Mouse (Mus musculus): ENCODE data around the gene Trp53tg5. TPM values are rescaled to one million over a fixed set of nuclear protein-coding genes. Genes with fewer than 3 reads are reported as not detected.
A peak's percentile ranks its signal among the peaks of the same experiment; 100 is the strongest.

Gene Trp53tg5
- total RNA-seq, 2 experiments from 2014 or later = not detected

DNA sequence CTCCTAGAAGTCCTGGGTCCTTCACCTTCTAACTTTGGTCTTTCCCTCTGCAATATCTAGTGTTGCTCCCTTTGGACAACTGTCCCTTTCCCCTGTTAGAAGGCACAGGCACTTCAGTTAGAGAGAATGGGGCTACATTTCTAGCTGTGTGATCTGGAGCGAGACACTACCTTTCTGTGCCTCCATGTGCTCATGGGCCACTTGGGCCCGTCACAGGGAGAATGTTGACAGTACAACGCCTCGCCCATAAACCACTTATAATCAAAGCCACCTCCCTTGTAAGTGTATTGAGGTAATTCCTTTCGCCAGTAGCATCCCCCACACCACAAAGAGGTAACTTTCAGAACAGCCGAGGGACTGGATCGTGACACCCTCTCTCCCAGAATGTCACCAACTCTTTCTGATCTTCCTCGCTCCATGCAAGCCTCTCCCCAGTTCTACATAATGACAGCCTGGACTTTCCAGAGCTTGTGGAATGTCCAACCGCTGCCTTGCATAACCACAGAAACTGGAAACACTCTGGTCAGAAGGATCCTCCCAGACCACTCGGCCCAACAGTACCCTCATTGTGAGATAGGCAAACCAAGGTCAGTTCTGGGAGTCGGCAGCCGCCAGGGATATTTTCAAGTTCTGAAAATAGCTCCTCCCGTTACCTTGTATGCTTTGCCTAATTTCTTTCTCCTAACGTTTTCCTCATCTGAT is 24.0 kb downstream of the Trp53tg5 start:
- no peak for DNase-seq

DNA sequence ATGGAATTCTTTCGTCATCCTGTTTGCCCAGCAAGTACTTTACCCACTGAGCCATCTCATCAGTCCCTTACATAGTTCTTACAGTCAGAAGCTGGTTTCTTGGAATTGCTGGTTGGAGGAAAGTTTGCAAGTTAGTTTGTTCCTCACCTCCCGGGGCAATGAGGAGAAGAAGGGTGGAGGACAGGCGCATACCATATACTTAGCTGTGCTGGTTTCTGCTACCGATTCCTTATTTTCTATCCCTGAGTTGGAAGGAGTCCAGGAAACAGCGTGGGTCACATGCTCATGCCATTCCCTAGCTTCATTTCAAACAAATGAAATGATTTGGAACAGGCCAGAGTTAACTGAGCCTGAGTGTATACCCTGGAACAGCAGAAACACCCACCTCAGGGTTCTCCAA is 24.6 kb downstream of the Trp53tg5 start:
- no peak for DNase-seq

DNA sequence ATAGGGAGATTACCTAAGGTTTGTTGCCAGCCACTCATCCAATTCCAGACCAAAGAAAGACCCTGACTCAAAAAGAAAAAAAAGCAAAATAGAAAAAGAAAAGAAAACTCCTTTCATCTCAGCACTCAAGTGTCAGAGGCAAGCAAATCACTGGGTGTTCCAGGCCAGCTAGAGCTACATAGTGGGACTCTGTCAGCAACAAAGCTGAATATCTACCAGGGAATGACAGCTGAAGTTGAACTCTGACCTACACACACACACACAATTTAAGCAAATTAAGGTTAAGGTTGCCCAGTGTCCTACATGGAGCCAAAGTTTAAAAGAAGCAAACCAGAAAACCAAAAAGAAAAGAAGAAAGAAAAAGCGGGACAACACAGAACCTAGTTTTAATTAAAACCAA is 25.4 kb downstream of the Trp53tg5 start:
- no peak for DNase-seq

DNA sequence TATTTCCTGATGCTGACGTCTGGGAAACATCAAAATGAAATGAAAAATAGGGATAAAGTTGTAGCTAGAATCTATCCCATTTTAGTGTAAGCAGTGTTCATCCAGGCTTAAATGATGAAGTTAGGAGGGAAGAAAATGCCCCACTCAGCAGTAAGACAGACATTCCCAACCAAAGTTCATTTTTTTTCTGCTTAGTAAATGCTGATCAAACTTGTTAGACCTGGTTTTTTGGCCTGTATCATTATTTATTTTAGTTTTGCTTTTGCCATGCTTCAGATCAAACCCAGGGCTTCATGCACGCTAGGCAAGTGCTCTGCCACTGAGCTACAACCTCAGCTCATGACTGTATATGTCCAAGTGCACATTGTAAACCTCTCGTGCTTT is 27.4 kb downstream of the Trp53tg5 start:
- no peak for DNase-seq

DNA sequence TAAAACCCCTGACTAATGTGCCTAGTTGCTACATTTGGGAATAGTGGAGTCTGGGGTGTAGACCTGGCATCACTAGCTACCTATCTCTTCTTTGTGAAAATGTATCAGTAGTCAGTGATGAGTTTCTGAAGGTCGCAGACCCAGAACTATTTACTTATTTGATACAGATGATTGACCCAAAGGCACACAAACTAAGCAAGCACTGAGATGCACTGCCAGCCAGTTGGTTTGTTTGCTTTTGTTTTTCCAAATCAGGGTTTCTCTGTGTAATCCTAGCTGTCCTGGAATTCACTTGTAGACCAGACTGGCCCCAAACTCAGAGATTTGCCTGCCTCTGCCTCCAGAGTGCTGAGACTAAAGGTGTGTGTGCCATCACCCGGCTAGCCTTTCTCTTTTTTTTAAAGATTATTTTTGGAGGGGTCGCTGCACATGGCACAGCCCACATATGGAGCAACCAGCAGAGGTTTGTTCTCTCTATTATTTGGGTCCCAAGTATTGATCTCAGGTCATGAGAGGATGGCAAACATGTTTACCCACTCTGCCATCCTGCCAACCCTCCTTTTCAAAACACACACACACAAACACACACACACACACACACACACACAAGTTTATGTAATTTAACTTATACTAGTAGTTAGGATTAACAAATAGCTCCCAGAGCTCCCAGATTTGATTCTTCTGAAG is 28.0 kb downstream of the Trp53tg5 start:
- DNase-seq = no peak

- no peak for DNase-seq
These were observed 28.8 kb downstream of the Trp53tg5 start for GRCm38 (mm10) chr2:164444701-164445100.

DNA sequence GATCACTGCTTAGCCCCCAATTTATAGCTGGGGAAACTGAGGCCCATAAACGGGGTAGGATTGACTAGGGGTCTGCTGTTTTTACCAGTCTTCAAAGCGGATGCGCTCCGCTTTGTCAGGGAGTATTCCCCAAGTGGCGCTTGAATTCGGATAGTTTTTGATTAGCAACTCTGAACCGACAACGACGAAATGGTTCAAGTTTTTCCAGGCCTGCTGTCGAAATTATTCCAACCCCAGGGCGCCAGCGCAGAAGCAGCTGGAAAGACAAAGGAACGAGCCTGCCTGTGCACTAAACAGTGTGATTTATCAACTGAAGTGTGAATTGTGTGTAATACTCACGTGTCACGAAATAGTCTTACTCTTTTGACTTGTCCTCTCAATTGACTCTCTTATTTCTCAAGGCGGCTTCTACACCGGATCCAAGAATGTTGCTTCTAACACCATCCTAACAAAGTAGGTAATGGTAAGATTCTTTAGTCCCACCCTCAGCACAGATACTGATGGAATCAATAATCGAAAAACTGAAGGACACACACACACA is 30.0 kb downstream of the Trp53tg5 start, which contains the start of gene Sdc4:
Sdc4 (minus strand) TSS at position 428 of the 541 bp plus-strand sequence.
- DNase-seq = peak in 1 of 2 experiments; percentile 40

- peak; percentile 90 to 92 for DNase-seq
These were observed 30.5 kb downstream of the Trp53tg5 start for GRCm38 (mm10) chr2:164443051-164443437.

DNA sequence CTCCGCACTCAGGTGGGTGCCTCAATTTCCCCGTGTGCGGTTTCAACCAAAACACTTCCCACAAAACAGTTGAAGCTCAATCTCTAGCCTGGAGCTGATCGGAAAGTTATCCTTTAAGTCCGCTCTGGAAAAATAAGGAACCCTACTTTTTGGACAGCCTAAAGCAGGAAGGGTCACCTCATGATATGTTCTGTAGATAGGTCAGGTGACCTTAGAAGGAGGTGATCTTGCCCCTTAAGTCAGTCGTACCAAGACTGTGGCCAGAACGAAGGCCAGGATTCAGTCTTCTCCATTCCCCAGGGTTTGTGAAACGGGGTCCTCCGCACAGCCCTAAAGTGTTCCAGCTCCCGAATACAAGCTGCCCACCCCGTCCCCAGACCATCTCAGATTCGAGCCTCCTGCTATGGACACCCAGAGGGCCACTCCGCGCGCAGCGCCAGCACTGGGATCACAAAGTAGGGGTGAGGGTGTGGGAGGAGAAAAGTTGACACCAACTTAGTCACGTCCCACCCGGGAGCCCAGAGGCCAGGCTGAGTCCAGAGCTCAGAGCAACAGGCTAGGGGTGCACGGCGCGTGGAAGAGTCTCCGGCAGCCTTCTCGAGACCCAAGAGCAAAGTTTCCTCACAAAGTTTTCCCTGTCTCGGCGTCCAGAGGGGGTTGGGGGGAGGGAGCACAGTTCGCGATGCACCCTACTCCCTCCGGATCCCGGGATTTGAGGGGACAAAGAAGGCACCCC is 31.0 kb downstream of the Trp53tg5 start:
- DNase-seq = peak; percentile 60 to 76

- DNase-seq = no peak
These were observed 31.8 kb downstream of the Trp53tg5 start for GRCm38 (mm10) chr2:164441731-164442130.

DNA sequence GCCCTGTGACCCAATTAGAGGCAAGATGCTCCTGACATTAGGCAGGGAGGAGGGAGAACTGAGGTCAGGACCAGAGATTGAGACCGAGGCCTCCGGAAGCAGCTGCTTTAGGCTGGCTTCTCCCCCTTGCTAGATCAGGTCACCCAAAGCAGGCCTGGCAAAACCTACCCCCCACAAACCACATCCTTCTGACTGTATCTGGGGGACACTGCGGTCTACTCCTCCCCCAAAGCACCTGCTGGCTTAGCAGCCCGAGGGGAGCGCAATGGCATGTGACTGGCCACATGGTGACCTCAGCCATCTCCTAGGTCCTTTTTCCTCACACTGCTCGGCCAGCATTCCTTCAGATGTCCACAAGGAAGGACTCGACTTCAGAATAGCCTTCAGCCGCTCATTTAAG is 32.4 kb downstream of the Trp53tg5 start:
- peak in 1 of 2 experiments; percentile 47 for DNase-seq

DNA sequence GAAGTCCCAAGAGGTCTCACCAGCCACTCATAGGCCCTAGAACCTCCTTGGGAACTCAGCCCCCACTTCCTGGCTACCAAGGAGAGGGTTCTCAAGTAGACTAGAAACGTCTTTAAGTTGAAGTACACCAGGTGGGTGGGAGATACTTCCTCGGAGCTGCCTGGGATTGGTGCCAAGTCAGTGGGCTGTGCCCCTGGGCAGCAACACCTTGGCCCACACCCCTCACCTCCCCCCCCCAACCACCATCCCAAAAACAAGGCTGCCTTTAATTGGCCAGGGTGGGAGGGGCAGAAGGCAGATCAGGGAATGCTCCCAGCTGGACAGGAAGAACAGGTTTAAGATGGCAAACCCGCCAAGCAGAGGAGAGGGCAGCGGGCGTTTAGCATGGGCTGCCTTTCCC is 33.2 kb downstream of the Trp53tg5 start:
- DNase-seq = no peak

- DNase-seq = peak; percentile 50 to 63
These were observed 34.5 kb downstream of the Trp53tg5 start for GRCm38 (mm10) chr2:164439001-164439421.

- DNase-seq = no peak
These were observed 35.3 kb downstream of the Trp53tg5 start for GRCm38 (mm10) chr2:164438257-164438656.

DNA sequence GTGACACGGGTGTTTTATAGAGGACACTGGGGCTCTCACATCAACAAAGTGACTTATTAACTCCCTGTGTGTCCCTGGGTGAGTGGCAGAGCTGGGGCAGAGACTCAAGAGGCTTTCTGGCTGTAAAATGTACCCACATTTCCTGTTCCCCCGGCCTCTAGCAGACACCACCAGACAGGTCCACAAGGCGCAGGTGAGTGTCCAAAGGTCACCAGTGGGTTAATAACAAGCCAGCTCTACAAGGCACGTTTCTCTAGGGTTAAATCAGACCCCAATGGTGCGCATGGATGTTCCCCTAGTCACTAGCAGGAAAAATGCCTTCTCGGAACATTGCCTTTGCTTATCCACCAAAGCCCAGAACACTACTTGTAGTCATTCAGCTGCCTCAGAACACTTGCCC is 35.8 kb downstream of the Trp53tg5 start:
- no peak for DNase-seq

GRCm38 (mm10) chr2:164436961-164437360 is 36.6 kb downstream of the Trp53tg5 start:
- peak; percentile 51 to 61 for DNase-seq

- no peak for DNase-seq
These were observed 37.2 kb downstream of the Trp53tg5 start for GRCm38 (mm10) chr2:164436215-164436913.

DNA sequence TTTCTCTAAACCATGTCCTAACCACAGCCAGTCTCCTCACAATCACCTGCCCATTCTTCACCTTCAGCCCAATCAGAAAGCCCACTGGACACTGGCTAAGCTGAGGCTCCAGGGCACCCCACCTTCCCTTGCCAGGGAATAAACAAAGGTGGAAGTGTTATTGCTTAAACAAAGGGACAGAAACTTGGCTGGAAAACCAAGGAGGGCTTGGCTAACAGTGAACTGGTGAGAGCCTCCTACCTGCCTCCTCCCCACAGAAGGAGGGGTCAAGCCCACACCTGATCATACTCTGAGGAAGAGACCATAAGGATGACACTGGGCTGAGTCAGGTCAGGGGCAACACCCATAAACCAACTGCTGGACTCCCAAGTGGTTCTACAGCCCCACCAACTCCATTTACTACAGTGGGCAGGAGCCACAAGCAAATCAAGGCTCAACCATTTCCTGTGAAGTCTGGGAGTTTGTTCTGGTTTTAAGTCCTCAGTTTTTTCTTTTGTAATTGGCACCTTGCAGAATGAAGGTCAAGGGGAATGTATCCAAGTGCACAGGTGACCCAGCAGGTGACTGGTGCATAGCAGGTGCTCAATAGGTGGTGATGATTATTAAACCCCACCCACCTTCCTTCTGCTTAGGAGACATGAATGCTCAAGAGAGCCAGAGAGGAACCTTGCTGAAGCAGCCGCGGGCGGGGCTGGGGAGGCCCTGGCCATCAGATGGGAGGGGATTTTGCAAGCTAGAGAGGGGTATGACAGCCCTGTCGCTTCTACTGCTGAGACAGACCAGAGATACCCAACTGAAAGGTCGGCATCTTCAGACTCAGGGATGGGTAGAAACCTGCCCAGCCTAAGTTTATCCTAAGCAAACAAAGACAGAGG is 38.1 kb downstream of the Trp53tg5 start:
- no peak for DNase-seq

- DNase-seq = no peak
These were observed 38.8 kb downstream of the Trp53tg5 start for GRCm38 (mm10) chr2:164434681-164435080.

- DNase-seq = no peak
These were observed 40.1 kb downstream of the Trp53tg5 start for GRCm38 (mm10) chr2:164433278-164433895.

Data from heart, adult 18-20 months (tissue).